Mouse (Mus musculus) macrophage (primary cell): ENCODE data around the gene Asap3. TPM values are rescaled to one million over a fixed set of nuclear protein-coding genes. Genes with fewer than 3 reads are reported as not detected.
A peak's percentile ranks its signal among the peaks of the same experiment; 100 is the strongest.

Experiments
- H3K27ac ChIP-seq: fragments of 350-480 bp; formaldehyde crosslinking; 2 replicates; pipeline ENCODE4 v1.9.0; 2021
- H3K36me3 ChIP-seq: fragments of 350-480 bp; formaldehyde crosslinking; 2 replicates; pipeline ENCODE4 v1.9.0; 2021; ENCODE audit errors: inconsistent target
- H3K4me3 ChIP-seq: fragments of 350-480 bp; formaldehyde crosslinking; 2 replicates; pipeline ENCODE4 v1.9.0; 2021; ENCODE audit errors: inconsistent target
- H3K79me2 ChIP-seq: fragments of 350-480 bp; formaldehyde crosslinking; 2 replicates; pipeline ENCODE4 v1.9.0; 2021; ENCODE audit errors: inconsistent target
- WGBS: methylation state at CpG from one replicate; pipeline ENCODE4 v1.1.7; 2026; ENCODE audit warnings: inconsistent platforms; ENCODE audit not compliant: missing documents; 5-methylcytosine and 5-hydroxymethylcytosine counted together
- polyA plus RNA-seq: library from polyadenylated mRNA; stranded (reverse); fragments of 250-400 nt; gene quantifications from 3 replicates; pipeline ENCODE4 v1.2.4, GENCODE M21; 2018; ENCODE audit warnings: inconsistent platforms

The Asap3 gene
- polyA plus RNA-seq, 1 experiment from 2014 or later = 0.04 TPM

DNA sequence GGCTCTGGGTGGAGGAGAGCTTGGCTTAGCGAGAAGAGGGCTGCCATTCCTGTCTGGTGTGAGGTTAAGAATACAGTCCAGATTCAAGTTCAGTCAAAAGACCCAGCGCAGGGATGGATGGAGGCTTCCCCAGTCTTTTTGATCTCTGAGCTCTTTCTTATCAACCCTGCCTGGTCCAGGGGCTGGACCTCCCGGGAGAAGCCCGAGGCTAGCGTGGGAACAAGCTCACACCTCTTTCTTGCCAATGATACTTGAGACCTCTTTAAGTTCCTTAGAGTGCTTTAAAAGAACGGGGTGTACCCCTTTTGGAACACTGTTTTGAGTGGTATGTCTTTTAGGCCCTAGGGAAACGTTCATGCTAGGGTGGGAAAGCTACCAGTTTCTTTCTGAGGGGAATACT lies 11.1 kb upstream of the Asap3 start:
- Histone ChIP-seq H3K27ac (no peak overlapping the region), H3K4me3 (no peak overlapping the region)
- 88% methylated on average over 7 of the region's 7 CpGs for WGBS

GRCm38 (mm10) chr4:136195629-136196028 lies 10.5 kb upstream of the Asap3 start:
- WGBS = 95% methylated on average over 9 of the region's 9 CpGs
- Histone ChIP-seq H3K27ac (no peak overlapping the region), H3K36me3 (no peaks in the 10 kb centered on the region), H3K79me2 (no peaks in the 10 kb centered on the region), H3K4me3 (no peak overlapping the region)

More for the DNA sequence above, 11.1 kb upstream of the Asap3 start:
- no peaks in the 10 kb centered on the region for H3K36me3 ChIP-seq
- H3K79me2 ChIP-seq = no peaks in the 10 kb centered on the region

DNA sequence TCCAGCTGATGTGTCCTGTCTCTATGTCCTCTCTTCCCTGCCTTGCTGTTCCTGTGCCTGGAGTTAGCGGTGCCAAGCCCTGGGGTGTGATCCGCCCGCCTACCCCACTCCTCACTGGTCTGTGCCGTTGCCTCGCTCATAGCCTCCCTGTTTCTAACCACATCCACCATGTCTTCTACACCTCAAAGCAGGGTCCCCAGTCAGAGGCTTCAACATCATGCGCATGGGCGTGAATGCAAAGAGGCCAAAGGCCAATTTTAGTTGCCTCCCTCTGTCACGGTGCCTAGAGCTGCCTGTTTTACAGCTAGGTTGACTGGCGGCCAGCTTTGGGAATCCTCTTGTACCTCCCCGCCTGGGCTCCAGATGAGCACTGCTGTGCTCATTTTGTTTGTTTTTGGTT lies 10.0 kb upstream of the Asap3 start:
- WGBS = 94% methylated on average over 10 of the region's 10 CpGs
- H3K27ac ChIP-seq = no peak overlapping the region

GRCm38 (mm10) chr4:136198846-136199245 lies 7.3 kb upstream of the Asap3 start:
- H3K4me3 ChIP-seq = no peak overlapping the region
- no peaks in the 10 kb centered on the region for H3K36me3 ChIP-seq
- no peaks in the 10 kb centered on the region for H3K79me2 ChIP-seq
- 89% methylated on average over 7 of the region's 7 CpGs for WGBS
- no peak overlapping the region for H3K27ac ChIP-seq

More for the DNA sequence above, 10.0 kb upstream of the Asap3 start:
- no peak overlapping the region for H3K4me3 ChIP-seq
- H3K79me2 ChIP-seq = no peaks in the 10 kb centered on the region
- no peaks in the 10 kb centered on the region for H3K36me3 ChIP-seq

DNA sequence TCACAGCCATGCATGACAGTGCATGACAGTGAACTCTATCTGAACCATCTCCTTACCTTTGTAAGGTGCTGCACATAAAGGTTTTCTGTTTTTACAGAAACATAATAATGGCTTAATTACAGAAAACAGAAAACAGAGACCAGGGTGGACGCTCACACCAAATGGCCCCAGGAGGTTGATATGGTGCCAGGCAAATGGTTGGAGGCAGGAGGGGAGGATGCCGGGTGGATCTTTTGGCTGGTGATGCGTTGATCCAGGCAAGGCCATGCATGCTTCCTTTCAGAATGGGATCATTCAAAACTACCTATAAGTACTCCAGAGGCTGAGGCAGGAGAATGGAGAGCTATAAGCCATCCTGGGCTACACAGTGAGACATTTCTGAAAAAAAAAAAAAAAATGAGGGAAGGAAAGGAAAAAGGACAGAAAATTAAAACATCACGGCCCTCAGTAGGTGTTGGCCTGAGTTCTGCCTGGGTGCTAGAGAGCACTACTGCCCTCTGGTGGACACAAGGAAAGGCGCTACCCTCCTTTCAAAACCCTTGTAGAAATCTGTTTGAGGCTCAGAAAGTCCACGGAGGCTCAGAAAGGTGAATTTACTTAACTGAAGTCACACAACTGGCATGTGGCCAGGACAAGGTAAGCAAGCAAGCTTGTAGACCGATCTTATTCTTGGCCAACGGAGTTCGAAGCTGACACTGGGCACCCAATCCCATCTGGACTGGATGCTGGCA lies 6.4 kb upstream of the Asap3 start:
- whole genome bisulfite sequencing = 40% methylated on average over 9 of the region's 9 CpGs
- H3K36me3 ChIP-seq = no peaks in the 10 kb centered on the region
- no peak overlapping the region for H3K27ac ChIP-seq
- H3K79me2 ChIP-seq = no peaks in the 10 kb centered on the region
- no peak overlapping the region for H3K4me3 ChIP-seq

DNA sequence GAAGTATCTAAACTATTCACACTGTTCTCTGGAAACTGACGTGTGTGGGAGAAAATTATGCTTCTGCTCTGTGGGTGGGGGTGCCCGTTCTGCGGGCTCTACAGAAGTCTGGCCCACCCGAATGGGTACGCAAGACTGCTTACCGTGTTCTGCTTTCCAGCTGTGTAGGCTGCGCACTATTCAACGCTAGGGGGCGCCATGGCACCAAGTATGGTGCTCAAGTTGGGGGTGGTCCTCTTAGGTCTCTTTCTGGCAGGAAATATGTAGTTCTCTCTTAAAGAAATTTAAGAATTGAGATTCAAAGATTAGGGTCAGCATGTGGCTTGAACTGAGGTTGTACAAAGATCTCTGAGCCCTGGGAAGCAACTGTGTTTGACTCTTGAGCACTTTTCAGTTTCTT lies 3.7 kb upstream of the Asap3 start:
- H3K27ac ChIP-seq = no peak overlapping the region
- 8% methylated on average over 9 of the region's 9 CpGs for WGBS
- H3K36me3 ChIP-seq = no peaks in the 10 kb centered on the region
- H3K79me2 ChIP-seq = no peaks in the 10 kb centered on the region
- no peak overlapping the region for H3K4me3 ChIP-seq

DNA sequence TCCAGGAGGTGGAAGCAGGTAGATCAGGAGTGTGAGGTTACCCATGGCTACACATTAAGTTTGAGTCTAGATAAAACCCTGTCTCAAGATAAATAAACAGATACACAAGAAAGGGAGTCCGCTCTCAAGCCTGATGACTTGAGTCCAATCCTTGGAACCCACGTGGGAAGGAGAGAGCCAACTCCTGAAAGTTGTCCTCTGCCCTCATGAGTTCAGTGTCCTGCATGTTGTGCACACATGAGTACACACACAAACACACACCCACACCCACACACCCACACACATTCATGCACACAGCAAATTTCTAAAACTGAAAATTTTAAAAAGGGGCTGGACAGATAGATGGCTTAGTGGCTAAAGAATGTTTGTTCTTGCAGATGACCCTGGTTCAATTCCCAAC lies 1.4 kb upstream of the Asap3 start:
- no peak overlapping the region for H3K4me3 ChIP-seq
- no peaks in the 10 kb centered on the region for H3K36me3 ChIP-seq
- no peaks in the 10 kb centered on the region for H3K79me2 ChIP-seq
- WGBS = 75% methylated on average over 2 of the region's 2 CpGs
- no peak overlapping the region for H3K27ac ChIP-seq

DNA sequence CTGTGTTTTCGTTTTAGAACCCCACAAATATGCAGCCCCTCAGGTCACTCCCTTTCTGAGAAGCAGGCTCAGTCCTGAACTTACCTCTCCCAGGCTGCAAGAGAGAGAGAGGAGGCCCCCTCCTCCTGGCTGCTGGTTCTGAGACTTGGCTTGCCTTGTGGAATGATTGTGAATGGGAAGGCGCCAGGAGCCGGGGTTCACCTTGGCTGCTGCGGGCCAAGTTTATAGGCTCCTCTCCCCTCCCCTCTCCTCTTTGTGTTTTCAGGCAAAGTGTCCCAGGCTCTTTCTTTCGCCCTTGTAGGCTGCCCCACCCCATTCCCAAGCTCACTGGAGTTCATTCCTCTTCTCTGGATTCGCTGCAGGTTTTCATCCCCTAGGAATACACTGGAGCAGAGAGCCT lies 778 bp downstream of the Asap3 start:
- WGBS = 24% methylated on average over 6 of the region's 6 CpGs
- Histone ChIP-seq H3K4me3 (peak overlapping the region; percentile 4; the same call in 1 of the 2 replicates), H3K79me2 (no peaks in the 10 kb centered on the region), H3K27ac (no peak overlapping the region), H3K36me3 (no peaks in the 10 kb centered on the region)

GRCm38 (mm10) chr4:136210931-136211330 lies 4.8 kb downstream of the Asap3 start:
- no peaks in the 10 kb centered on the region for H3K79me2 ChIP-seq
- H3K4me3 ChIP-seq = no peak overlapping the region
- 77% methylated on average over 9 of the region's 9 CpGs for WGBS
- H3K36me3 ChIP-seq = no peaks in the 10 kb centered on the region
- H3K27ac ChIP-seq = no peak overlapping the region

GRCm38 (mm10) chr4:136213629-136214028 lies 7.5 kb downstream of the Asap3 start:
- H3K79me2 ChIP-seq = no peaks in the 10 kb centered on the region
- no peaks in the 10 kb centered on the region for H3K36me3 ChIP-seq
- no peak overlapping the region for H3K27ac ChIP-seq
- WGBS = 69% methylated on average over 4 of the region's 7 CpGs
- no peak overlapping the region for H3K4me3 ChIP-seq

DNA sequence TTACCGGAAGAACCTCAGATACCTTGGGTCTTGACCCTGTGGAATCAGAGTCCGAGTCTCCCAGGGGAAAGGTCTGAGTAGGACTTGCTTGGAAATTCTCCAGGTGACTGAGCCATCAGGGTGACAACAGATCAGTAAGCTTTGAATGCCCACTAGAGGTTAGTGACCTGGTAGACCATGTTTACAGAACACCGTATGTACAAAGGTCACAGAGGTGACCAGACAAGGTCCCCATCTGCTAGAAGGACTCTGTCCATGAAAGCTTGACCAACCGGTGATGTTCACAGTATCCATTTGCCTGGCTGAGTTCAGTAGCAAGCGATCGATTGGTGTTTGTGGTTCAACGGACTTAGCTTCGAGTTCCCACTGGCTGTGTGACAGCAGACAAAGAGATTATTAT lies 8.7 kb downstream of the Asap3 start:
- no peak overlapping the region for H3K27ac ChIP-seq
- H3K79me2 ChIP-seq = no peaks in the 10 kb centered on the region
- H3K4me3 ChIP-seq = no peak overlapping the region
- 93% methylated on average over 8 of the region's 8 CpGs for WGBS
- H3K36me3 ChIP-seq = no peaks in the 10 kb centered on the region

DNA sequence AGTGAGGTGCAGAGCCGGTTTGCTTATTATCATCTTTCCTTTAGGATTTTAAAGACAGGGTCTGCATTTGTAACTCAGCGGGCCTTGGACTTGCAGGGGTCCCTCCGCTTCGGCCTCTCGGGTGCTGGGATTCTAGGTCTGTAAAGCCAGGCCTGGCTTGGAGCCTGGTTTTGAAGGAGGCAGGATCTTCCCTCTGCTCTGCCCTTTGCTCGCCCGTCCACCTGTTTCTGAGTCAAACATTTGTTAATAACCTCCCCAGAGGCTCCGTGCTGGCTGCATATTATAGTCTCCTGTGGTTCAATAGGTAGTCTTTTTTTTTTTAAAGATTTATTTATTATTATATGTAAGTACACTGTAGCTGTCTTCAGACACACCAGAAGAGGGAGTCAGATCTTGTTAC lies 9.4 kb downstream of the Asap3 start:
- Histone ChIP-seq H3K4me3 (no peak overlapping the region), H3K79me2 (no peaks in the 10 kb centered on the region), H3K36me3 (no peaks in the 10 kb centered on the region), H3K27ac (no peak overlapping the region)
- 90% methylated on average over 8 of the region's 8 CpGs for WGBS

- no peak overlapping the region for H3K27ac ChIP-seq
- no peaks in the 10 kb centered on the region for H3K79me2 ChIP-seq
- no peak overlapping the region for H3K4me3 ChIP-seq
- no peaks in the 10 kb centered on the region for H3K36me3 ChIP-seq
- 80% methylated on average over 10 of the region's 10 CpGs for WGBS
These were observed 10.9 kb downstream of the Asap3 start for GRCm38 (mm10) chr4:136217063-136217462.

GRCm38 (mm10) chr4:136218595-136219214 lies 12.5 kb downstream of the Asap3 start:
- no peaks in the 10 kb centered on the region for H3K36me3 ChIP-seq
- no peaks in the 10 kb centered on the region for H3K79me2 ChIP-seq
- WGBS = 35% methylated on average over 18 of the region's 18 CpGs
- no peak overlapping the region for H3K27ac ChIP-seq
- no peak overlapping the region for H3K4me3 ChIP-seq

DNA sequence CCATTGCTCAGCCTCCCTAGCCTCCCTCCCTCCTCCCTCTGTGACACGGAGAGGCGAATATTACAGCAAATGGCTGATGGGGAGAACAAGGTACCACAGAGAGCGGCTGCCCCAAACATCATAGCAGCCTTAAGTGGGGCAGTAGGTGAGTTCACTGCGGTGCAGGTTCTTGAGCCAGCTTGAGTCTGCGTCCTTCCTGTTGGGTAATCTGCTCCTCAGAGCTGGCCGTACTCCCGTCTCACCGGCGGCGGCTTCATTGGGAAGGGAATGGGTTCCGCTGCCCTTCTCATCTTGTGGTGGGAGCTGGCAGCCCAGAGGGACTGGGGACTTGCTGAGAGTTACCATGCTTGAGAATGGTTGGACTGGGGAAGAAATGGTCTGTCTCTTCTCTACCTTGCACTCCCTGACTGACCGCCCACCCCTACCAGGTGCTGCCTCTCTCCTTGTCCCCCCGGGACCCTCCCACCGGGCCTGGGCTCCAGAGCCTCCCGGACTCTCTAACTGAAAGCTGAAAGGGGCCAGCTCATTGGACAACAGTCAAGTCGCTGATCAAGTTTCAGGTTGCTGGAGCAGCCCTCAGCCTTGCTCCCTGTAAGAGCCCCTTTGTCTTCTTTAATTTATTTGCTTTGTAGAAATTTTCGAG lies 14.1 kb downstream of the Asap3 start:
- WGBS = 14% methylated on average over 17 of the region's 17 CpGs
- no peaks in the 10 kb centered on the region for H3K36me3 ChIP-seq
- no peak overlapping the region for H3K27ac ChIP-seq

More for the DNA sequence above, 14.1 kb downstream of the Asap3 start:
- H3K4me3 ChIP-seq = no peak overlapping the region
- H3K79me2 ChIP-seq = no peaks in the 10 kb centered on the region
